Mouse (Mus musculus) megakaryocyte progenitor cell, adult 5-6 weeks (primary cell): ENCODE results near the gene Fbxo42. TPM values are rescaled to one million over a fixed set of nuclear protein-coding genes. Genes with fewer than 3 reads are reported as not detected.

Experiments used
- ATAC-seq: replicated peaks from 2 replicates; pipeline ENCODE4 v1.8.0; 2016; ENCODE audit warnings: mild to moderate bottlenecking, moderate TSS enrichment, inconsistent platforms; ENCODE audit not compliant: poor library complexity
- total RNA-seq, 2 experiments: library from RNA; stranded (forward) in 1 of 2; stranded (reverse) in 1 of 2; fragments of 157-497, 149-512 nt in 1 of 2; fragments of 200-1000 nt in 1 of 2; gene quantifications; 2 replicates each; pipeline versions ENCODE4 v1.2.3 to v1.2.4; 2015 to 2017

The Fbxo42 gene
- total RNA-seq (2015) (15.4 and 16.4 TPM in 2 replicates), total RNA-seq (2017) (10.5 and 11.4 TPM in 2 replicates)

DNA sequence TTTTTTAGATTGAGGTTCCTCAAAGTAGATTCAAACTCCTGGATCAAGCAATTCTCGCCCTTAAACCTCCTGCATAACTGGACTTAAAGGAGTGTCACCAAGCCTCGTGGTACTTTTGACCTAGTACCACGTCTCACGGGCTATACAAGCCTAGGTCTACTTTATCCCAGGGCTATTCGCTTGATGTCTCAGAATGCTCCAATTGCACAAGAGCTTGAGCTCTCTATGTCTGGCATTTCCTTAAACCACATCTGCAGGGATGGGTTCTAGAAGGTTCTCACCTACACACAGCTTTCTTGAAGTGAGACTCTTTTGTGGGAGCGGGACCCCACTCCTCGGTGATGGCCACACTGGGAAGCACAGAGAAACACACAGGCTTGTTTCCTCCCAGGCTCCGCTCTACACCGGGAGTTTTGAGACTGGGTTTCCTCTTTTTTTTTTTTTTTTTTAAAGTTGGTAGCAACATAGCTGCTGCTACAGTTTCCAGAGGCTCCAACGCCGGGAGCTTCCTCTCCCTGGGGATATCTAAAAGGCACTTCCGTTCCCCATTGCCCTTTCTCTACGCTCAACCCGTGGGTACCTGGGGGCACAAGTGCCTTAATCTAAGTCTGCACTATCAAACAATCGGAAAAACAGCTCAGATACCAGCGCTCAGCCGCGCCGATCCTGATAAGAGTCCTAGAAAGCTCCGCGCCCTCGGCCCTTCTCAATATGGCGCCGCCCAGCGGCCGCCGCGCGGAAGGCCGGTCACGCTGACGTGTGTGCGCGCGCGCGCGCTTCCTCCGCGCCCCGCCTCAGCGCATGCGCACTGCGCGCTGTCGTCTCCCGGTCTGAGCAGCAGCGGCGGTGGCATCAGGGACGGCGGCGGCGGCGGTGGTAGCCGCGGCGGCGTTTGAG is at the start of gene Fbxo42:
Gene Fbxo42 (plus strand): TSS at position 802 of the 897 bp plus-strand sequence.
- ATAC-seq, result peak; percentile 76

- peak; percentile 77 for ATAC-seq
Observed at GRCm38 (mm10) chr4:141098935-141099334, 48.8 kb upstream of the Fbxo42 start.

GRCm38 (mm10) chr4:141099956-141100355 is 47.8 kb upstream of the Fbxo42 start:
- no peak for ATAC-seq

DNA sequence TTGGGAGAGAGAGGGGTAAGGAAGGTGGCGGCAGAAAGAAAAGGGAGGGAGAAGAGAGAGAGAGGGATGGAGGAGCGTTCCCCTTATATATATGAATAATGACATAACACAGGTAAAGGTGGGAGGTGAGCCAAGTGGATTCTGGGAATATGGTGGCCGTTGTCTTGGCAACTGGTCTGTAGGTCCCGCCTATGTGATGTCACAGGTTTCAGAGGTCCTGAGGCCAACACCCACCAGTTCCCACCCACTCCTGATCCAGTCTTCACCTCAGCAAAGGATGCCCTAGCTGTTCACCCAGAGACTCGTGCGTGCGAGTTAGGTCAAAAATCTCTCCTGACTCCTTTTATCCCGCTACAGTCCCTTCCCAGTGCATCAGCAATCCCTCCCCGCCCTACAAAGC is 46.4 kb upstream of the Fbxo42 start:
- no peak for ATAC-seq

GRCm38 (mm10) chr4:141101855-141102254 is 45.9 kb upstream of the Fbxo42 start:
- ATAC-seq, result peak; percentile 45; the same call in 1 of the 2 replicates

GRCm38 (mm10) chr4:141106526-141107183 is 41.1 kb upstream of the Fbxo42 start:
- no peak for ATAC-seq

- no peak for ATAC-seq
Observed at GRCm38 (mm10) chr4:141108196-141108732, 39.4 kb upstream of the Fbxo42 start.

GRCm38 (mm10) chr4:141113831-141114230 is 33.9 kb upstream of the Fbxo42 start:
- no peak for ATAC-seq

- no peak for ATAC-seq
Observed at GRCm38 (mm10) chr4:141114521-141114981, 33.2 kb upstream of the Fbxo42 start.

DNA sequence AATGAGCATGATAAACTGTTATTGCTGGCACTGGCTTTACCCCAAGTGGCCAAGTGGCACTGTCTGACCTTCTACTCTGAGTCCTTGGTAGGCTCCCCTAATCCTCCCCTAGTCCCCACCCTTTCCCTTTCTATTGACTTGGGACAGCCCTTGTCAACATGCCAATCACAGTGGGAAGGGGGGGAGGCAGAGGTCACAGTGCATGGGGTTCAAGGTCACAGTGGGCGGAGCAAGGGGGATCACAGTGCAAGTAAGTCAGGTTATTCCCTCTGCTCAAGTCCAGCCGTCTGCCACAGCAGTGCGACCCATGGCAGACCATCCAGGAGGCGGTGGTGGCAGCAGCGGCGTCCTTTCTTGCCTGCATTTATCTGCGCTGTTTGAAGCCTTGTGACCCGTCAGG is 32.3 kb upstream of the Fbxo42 start:
- no peak for ATAC-seq

- no peak for ATAC-seq
Observed at GRCm38 (mm10) chr4:141118691-141119090, 29.0 kb upstream of the Fbxo42 start.

- peak; percentile 79 for ATAC-seq
Observed at GRCm38 (mm10) chr4:141120700-141121099, 27.0 kb upstream of the Fbxo42 start.

DNA sequence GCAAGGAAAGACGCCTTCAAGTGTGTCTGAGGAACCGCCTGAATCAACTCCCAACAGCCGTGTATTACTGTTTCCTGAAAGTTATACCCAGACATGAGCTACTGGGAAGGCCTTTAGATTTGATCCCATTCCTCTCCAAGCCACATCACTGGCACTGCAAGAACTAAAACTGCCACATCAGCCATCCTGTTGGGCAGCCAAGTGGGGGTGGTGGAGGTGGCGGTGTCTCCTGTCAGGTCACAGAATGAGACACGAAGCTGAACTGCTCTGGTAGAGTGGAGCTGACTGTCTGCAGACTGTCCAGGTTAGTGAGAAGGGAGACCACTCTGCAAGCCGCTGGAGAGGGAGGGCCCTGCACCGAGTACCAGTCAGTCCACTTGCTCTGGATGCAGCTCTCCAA is 25.1 kb upstream of the Fbxo42 start:
- ATAC-seq, result no peak

DNA sequence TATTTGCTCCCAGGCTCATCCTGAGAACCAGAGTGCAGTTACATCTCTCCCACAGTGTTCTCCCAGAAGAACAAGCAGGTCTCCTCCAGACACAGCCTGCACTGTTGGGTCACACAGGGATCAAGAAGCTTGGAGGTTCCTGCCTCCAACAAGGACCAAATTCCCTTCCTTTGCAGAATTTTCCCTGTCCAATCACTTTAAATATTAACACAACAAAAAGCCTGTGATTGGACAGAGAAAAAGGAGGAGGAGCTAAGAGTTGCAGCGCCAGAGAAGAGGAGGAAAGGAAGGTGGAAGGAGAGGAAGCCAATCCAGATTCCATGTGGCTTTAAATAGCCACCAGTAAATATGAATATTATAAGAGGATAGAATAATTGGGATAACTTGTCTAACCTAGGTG is 24.6 kb upstream of the Fbxo42 start:
- ATAC-seq, result no peak

DNA sequence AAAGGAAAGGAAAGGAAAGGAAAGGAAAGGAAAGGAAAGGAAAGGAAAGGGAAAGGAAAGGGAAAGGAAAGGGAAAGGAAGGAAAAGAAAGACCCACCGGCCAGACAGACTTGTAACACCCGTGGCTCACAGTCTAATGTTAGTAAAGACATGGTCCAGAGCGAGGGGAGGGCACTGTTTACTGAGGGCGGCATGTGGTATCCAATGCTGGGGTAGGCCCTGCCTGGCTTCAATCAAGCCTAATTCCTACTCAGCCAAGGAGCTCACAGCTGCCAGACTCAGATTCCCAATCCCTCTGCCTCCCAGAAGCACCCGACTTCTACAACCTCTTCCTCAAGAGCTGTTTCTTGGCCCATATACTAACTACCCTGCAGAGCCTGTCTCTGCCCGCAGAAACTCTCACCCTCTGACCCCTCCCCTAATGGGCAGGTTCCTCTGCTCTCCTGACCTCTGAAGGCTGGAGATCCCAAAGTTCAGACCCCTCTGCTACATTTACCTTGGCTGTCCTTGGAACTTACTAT is 18.5 kb upstream of the Fbxo42 start:
- ATAC-seq, result 0 out of 2 replicates have a peak, but pooled peaks have one; percentile 29

DNA sequence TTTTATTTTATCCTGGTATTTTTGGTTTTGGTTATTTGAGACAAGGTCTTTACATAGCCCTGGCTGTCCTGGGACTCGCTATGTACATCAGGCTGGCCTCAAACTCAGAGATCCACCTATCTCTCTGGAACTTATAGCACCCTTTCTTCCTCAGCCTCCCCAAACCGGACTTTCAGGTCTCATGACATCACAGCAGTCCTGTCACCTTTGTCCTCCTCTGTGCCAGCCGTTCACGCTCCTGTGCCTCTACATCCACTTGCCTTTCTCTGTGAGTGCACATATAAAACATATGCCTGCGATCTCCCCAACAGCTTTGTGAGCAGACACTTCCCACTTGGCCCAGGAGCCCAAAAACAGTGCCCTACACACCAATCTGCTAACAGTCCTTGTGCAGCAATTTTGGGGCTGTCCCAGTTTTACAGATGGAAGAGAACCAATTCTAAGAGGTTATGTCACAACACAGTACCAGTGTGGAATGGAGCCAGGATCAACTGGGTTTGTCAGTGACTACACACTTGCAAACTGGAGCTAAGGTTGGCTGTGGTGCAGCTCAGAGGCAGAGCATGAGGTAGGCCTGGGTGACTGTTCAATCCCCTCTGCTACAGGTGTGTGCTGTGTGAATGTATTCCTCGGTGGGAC is 16.9 kb upstream of the Fbxo42 start:
- no peak for ATAC-seq

DNA sequence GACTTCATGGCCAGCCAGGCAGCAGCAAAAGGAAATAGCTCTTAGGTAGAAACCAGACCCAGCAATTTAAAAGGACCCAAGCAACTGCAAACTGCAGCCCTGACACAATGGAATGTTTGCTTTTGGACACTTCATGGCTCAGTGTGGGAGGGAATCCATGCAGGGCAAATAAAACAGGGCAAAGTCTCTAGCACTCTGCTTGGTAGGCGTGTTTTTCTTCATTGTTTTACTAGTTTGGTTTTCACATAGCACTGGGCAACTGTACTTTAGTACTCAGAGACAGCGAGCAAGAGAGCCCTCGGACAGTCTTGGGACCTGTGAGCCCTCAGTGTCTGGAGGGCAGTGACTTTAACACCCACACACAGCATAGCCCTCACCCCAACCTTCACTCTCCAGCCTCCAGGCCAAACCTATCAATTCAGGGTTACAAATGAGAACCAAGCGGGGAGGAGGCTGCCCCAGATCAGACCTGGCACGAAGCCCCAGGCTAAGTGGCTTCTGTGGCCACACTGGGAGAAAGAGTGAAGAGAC is 16.1 kb upstream of the Fbxo42 start:
- ATAC-seq, result no peak

DNA sequence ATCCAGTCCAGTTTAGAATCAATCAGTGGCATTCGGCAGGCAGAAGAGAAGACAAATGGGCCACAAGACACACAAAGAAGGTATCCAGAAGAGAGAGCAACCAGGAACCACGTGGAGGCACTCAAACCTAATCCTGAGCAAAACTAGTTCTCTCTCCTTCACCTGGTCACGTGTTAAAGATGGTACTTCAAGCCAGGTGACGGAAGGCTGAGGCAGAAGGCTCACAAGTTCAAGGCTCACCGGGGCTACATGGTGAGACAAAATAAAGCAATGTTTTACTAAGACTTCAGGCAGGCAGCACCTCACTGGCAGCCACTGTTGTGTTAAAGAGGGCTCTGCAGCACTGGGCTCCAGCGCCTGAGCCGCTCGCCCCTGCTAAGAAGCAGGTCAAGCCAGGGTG is 15.5 kb upstream of the Fbxo42 start:
- ATAC-seq, result no peak

DNA sequence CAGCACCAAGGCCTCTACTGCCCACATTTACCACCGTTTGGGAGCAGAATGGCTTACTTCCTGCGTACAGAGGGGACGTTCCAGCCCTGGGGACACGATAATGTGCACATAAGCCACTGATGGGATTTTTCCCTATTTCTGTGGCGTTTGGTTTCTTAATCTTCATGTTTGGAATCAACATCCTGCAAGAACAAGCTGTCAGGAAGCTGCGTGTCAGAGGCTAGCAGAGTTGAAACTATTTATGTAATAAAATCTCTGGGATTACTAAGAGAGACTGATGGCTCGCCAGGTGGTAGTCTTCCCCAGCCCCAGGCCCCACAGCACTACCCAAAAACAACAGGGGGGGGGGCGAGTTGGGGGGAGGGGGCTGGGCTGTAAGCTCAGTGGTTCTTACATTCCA is 14.5 kb upstream of the Fbxo42 start:
- no peak for ATAC-seq

DNA sequence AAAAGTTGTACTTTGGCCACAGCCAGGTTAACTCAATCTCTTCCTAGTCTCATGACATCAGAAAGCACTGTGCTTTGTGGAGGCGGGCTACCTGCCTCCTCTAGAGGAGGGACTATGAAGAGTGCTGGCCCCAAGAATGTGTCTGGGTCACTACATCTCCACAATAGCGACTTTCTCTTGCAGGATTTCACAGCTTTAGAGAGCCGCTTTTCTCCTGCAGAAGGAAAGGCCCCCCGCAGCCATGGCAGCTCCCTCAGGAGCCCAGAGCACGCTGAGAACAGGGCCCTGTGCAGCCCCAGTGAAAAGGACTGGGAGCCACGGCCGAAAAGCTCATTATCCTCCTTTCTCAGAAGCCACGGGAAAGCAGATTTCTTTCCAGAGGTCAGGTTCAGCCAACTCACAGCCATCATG is 13.7 kb upstream of the Fbxo42 start:
- no peak for ATAC-seq
